Mouse (Mus musculus) regulatory T cell (primary cell): ENCODE results near the gene Arpc4.
"Not testable (repeated sequence)": the region's sequence is repeated elsewhere in the genome, so short reads cannot be mapped to it uniquely, and the experiment has no call there.

Source experiments
- in situ Hi-C: fragments of 300-600 bp; cut with MboI, MseI; formaldehyde crosslinking; loops from one replicate; pipeline ENCODE4 v1.15.1; 2025; ENCODE audit warnings: high pct_unique_total_duplicates

Arpc4 gene

DNA sequence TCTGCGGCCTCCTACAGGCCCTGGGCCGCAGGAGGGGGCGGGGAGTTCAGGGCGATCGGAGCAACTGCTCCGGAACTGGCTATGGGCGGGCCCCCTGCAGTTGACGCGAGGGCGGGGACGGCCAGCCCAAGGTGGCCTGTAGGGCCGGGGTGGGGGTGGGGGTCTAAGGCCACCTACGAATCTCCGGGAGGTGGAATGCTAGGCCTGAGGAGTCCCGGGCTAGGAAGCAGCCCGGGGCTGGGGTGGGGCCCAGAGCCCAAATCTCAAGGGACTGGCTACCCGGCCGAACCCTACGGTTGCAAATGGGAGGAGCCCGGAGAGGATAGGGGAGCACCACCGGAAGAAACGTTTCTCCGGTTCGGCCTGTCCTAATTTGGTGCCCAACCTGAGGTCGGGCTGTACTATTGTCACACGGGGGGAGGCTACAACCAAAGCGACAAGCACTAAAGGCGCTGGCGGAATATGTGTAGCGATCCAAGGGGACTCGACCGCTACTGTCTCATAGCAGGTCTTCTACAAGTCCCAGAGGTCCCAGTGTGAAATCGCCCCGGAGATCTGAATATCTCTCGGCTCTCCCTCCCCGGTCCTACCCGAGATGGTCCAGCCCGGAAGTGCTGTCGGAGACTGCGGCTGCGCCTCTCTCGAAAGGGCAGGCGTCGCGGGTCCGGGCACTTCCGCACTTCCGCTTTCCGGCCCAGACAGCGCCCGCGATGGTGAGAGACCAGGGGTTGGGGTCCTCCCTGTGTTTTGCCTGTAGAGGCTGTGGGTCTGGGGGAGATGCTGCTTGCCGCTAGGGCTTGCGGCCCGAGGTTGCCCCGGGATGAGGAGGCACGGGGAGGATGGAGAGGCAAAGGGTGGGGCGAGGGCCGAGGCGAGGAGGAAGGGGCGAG lies at the start of gene Arpc4, which contains the start of gene Tada3:
TSS of gene Arpc4 (plus strand) at position 620 of the 890 bp plus-strand sequence.
TSS of gene Tada3 (minus strand) at position 388 of the 890 bp plus-strand sequence.
- in situ Hi-C loops = loop anchor here (5.0 kb wide), 1 partner anchor 50 kb away; the partner anchor contains the start of gene Ogg1

DNA sequence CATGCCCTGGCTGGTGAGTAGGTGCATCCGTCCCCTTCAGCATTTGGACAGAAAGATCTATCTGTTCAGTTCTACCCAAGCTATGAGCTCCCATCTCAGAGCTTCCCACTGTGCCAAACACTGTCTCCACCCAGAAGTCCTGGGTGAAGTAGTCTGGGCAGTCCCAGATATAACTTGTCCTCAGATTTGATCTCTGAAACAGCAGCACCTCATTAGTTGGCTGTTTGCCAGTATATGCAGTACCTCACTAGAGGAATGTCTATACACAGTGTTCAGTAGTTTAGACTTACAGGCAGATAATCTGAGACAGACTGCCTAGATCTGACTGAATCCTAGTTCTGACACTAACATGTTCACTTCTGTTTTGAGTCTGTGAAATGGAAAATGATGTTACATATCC lies 48.5 kb upstream of the Arpc4 start:
- in situ Hi-C loops = loop anchor here (5.0 kb wide), 1 partner anchor 48 kb away; the partner anchor contains the start of genes Arpc4 and Tada3

DNA sequence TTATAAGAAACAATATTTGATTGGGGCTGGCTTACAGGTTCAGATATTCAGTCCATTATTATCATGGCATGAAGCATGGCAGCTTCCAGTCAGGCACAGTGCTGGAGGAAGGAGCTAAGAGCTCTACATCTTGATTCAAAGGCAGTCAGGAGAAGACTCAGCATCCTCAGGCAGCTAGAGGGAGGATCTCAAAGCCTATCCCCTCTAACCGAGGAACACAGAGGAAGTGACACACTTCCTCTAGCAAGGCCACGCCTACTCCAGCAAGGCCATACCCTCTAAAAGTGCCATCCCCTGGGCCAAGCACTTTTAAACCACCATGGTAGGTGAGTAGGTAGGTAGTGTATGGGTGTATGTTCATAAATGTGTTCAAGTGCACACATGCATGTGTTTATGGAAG lies 47.4 kb upstream of the Arpc4 start:
- in situ Hi-C loops = no loop called here

DNA sequence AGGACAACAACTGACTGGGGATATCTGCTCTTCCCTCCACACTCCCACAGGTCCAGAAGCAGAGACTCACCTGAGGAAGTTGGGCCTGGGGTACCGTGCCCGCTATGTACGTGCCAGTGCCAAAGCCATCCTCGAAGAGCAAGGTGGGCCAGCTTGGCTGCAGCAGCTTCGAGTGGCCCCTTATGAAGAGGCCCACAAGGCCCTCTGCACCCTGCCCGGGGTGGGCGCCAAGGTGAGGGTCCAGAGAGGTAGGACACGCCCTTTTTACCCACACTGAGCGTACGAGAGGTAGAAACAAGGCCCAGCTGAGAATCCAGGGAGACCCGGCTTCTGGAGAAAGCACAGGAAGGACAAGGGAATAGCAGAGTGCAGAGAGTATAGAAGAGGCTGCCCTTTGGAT lies 46.2 kb upstream of the Arpc4 start:
- in situ Hi-C loops = no loop called here

DNA sequence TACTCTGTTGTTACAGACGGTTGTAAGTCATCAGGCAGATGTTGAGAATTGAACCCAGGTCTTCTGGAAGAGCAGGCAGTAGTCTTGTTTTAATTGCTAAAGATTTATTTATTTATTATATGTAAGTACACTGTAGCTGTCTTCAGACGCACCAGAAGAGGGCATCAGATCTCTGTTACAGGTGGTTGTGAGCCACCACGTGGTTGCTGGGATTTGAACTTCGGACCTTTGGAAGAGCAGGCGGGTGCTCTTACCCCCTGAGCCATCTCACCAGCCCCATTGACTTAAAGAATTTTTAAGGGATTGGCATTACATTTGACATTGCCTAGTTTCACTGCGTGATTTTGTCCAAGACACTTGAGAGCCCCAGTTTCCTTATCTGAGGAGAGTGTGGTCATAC lies 45.2 kb upstream of the Arpc4 start:
- in situ Hi-C loops = not testable (repeated sequence)

DNA sequence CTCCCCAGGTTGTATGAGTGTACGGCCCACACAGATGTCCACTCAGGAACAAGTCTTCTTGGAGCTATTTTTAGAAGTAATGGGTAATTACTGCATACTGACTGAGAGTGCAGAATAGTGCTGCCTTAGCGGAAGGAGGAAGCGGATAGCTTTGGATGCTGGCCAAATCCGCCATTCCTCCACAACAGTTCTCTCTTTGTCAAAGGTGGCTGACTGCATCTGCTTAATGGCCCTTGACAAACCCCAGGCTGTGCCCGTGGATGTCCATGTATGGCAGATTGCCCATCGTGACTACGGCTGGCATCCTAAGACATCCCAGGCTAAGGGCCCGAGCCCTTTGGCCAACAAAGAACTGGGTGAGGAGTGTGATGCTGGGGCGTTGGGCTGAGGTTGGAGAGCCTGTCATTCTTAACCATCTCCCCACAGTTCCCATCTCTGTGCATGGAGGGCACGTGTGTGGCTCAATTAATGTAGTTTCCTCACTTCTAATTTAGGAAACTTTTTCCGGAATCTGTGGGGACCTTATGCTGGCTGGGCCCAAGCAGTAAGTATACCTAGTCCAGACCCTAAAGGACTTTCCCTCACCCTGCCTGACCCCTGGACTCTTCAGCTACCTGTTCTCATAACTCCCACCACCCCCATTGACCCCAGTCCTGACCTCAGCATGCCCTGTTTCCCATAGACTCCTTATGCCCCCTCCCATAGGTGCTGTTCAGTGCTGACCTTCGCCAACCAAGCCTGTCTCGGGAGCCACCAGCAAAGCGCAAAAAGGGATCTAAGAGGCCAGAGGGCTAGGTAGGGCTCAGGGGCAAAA lies 44.6 kb upstream of the Arpc4 start:
- in situ Hi-C loops = no loop called here

DNA sequence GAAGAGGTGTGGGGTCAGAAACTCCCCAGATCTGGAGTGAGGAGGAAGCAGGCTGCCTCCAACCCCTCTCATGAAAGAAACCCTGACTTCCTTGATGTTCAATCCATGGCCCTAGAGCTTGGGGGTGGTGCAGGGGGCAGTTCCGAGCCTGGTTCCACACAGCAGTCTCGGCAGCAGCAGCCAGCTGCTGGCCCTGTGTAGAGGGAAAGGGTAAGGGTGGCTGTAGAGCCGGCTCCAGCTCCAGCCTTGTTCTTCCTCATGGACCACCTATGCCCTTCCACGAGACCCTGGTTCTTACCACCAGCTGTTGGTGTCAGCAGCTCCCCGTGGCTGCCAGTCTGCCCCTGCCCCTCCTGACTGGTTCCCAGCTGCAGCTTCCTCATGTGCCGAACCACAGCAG lies 43.7 kb upstream of the Arpc4 start:
- in situ Hi-C loops = no loop called here

DNA sequence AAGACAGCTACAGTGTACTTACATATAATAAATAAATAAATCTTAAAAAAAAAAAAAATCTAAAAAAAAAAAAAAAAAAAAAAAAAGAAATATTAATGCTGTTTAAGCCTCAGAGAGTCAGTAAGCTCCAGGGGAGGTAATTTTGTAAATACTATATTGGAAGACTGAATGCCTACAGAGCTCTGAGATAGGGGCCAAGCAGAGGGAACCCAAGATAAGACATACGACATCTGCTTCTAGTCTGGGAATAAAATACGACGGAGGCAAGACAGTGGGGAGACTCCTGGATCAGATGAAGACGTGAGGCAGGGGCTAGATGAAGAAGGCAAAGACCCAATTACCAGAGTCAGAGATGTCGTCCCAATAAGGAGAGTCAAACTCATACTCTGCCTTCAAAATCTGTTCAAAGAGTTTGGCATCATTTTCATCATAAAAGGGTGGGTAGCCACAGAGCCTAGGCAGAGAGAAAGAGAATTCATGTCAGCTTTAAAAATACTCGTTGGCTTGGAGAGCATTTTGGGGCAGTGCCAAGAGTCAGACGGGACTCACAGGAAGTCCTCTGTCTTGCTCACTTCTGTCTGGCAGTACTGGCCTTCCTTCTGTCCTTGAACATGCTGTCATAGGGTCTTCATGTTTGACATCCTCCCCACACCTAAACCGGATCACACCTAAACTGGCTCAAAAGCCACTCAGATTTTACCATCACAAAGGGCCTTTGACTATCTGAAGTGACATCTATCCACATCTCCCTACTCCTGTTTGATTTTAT lies 40.9 kb upstream of the Arpc4 start:
- in situ Hi-C loops = no loop called here

DNA sequence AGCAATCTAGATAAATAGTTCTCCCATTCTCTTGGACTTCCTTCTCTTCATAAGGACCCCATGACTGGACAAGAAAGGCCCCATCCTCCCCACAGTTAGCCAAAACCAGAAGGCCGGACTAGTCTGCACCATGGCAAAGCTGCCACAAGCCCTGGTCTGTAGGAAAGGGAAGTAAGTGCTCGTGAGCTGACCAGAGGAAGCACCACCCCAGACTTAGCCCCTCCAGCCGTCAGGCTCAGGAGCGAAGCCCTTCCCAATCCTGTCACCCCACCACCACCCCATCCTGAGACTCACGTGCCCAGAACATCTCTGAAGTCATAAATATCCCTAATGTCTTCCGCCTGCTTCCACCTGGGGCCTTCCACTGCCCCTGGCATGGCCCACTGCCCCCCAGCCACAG lies 36.3 kb upstream of the Arpc4 start:
- in situ Hi-C loops = no loop called here

DNA sequence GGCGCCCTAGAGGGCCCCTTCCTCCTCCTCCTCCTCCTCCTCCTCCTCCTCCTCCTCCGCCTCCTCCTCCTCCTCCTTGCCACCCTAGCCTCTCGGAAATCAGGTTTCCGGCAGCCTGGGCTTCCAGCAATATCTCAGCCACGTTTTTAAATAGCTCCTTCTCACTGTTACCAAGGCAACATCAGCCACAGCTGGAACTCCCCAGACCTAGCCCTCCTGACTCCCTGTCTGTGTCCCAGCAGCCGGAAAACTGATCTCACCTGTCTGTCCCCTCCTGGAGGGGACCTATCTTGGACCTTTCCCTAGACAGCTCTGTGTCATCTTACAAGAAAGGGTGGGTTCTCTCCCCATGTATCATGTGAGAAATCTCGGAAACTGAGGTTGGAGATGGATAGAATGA lies 35.6 kb upstream of the Arpc4 start:
- in situ Hi-C loops = no loop called here

DNA sequence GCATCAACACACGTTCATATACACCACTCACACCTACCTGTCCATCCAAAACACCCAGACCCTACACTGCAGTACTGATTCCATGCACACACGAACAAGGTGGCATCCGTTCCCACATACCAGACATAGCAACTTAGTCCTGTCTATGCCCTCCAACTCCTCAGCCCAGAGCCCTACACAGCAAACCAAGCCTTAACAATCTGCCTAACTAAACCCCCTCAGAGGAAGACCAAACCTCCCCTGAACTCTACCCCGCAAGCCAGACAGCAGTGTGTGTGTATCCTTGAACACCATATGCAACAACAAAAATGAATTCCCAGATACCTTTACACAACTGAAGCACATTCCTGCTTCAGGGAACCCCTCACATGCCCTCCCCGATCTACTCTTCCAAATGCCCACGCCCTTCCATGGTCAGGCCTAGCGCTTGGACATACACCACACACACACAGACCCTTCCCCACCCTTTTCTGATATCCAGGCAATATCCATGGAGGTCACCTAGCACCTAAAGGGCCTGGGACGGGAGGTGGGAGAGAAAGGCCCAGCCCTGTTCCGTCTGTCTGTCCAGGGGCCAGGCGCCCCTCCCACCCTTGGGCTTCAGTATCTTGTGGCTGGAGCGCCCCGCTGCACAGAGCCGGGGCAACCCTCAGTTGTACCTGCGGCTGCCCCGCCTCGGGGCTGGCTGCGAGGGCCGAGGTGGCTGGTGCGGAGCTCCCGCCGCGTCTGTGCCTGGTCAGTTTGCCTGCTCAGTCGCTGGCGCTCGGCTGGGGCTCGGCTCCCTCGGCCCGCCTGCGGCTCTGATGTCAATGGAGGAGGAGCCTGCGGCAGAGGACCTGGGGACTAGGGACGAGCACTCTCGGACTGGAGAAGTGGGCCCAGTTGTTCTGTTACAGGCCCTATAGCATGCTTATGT lies 34.5 kb upstream of the Arpc4 start, which contains the start of gene Camk1:
TSS of gene Camk1 (minus strand) at position 808 of the 916 bp plus-strand sequence.
- in situ Hi-C loops = no loop called here

DNA sequence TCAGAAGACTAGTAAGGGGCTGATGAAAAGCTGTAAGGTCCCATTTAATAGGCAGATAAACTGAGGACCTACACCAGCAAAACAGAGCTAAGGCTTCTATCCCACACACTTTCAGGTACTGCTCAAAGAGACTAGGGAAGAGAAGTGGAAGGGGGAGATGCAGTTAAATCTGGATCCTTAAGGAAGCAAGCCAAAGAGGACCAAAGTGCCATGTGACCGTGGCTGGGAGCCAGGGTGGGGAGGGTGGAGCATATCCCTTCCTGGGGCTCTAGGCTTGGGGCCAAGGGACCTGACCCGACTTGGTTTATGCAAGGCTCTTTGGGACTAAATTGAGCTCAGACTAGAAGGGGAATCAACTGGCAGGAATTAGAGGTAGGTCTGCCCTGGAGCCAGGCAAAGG lies 33.6 kb upstream of the Arpc4 start:
- in situ Hi-C loops = no loop called here

DNA sequence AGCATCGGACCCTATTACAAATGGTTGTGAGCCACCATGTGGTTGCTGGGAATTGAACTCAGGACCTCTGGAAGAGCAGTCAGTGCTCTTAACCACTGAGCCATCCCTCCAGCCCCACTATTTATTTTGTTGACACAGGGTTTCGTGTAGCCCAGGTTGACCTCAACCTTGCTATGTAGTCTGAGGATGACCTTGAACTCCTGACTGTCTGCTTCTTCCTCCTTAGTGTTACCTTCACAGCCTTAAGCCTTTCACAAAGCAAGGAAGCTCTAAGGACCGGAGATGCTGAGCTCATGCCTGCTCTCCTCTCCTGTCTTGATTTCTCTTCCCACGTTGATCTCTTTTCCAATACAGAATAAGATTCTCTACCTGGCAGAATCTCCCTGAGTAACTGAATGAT lies 31.0 kb upstream of the Arpc4 start:
- in situ Hi-C loops = no loop called here

DNA sequence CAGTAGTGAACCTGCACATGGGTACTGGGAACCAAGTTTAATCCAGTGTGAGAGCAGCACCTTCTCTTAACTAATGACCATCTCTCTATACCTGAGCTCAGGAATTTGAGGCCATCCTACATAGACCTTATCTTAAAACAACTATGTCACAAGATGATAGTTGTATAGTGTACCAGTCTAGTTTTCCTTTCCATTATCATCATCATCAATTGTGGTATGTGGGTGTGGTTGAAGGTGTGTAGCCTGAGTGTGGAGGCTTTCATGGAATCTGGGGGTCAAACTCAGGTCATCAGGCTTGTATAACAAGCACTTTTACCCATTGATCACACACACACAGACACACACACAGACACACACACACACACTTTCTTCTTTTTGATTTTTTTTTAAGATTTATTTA lies 27.4 kb upstream of the Arpc4 start:
- in situ Hi-C loops = no loop called here

DNA sequence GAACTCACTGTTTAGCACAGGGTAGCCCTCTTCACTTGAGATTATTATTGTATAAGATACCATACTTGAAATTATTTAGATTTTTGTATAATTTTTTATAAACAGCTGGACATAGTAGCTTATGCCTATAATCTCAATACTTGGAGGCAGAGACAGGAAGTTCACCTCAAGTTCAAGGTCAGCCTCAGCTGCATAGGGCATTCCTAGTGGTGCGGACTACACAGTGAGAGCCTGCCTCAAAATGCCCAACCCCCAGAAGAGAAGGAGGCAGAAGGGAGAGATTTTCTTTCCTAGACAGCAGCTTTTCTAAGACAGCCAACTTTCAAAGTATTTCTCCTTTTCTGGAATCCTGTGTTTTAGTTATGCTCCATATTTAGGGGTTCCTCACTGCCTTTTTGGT lies 26.8 kb upstream of the Arpc4 start:
- in situ Hi-C loops = no loop called here

DNA sequence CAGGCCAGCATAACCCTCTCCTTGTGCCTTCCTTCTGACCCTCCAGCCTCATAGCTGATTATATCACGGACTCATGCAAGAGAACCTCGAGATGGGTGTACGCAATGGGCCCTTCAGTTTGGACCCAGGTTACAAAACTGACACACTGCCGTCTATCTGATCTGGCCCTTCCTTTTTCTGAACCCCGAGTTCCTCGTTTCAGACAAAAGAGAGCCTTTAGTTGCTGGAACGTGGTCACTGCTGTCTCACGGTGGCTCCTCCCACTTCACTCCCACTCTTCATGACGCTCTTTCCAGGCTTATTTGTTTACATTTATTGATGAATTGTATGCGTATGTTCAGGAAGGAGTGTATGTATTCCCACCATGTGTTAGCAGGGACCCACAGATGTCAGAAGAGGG lies 26.3 kb upstream of the Arpc4 start:
- in situ Hi-C loops = no loop called here

DNA sequence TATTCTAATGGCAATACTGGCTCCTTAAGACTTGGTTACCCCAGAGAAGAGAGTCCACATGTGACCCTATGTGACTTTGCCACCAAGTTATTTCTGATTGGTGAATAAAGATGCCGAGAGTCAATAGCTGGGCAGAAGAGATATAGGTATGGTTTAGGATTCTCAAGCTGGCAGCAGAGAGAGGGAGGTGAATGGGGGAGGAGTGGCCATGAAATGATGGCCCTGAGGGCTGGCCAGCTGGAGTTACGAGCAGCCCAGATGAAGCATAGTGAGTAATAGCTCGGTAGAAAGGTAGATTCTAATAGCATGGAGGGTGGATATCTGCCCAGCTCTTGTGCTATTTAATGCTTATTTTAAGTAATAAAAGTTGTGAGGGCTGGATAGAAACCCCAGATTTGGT lies 25.1 kb upstream of the Arpc4 start:
- in situ Hi-C loops = no loop called here

DNA sequence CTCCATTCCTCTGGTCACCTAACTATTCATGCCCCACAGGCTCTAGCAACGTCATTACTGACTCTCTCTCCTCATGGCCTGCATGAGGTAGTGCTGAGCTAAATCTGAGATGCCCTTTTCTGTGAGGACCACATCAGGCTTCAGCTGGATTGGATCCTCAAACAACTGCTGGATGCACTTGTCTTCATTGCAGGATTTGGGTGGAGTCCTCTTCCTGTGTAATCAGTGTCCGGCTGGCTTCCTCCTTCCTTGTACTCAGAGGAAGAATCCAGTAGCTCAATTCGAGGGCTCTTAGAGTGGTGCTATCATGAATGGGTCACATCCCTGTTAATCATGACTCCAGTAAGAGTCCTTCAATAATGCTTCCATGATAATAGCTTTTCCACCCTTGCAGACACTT lies 24.2 kb upstream of the Arpc4 start:
- in situ Hi-C loops = no loop called here

DNA sequence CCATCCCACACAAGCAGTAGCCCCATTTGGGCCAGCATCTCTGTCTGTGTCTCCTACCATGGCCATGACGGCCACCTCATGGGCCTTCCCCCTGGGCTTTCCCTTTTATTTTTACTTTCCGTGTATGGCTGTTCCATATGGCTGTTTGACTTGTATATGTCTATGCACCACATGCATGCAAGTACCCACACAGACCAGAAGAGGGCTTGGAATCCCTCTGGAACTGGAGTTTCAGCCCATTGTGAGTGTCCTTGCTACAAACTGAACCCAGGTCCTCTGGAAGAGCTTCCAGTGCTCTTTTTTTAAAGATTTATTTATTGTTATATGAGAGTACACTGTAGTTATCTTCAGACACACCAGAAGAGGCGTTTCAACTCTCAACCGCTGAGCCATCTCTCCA lies 16.4 kb upstream of the Arpc4 start:
- in situ Hi-C loops = no loop called here

DNA sequence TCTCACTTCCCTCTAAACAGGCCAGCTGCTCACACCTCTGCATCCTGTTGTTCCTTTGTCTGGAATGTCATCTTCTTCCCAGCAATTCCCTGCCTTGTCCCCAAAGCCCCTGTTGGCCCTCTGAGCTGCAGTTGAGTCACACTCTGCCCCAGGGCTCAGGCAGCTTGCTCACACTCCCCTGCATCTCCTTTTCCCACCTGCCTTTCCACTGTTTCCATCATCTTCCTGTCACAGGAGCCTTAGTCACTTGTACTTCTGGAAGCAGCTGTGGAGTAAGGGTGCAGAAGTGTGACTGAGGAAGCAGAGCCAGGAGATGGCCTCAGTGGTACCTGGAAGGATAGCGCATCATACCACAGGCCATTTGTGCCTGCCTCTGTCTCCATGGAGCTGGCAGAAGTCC lies 15.7 kb upstream of the Arpc4 start:
- in situ Hi-C loops = no loop called here
